Mouse (Mus musculus) lung, embryonic 16.5 days (tissue): ENCODE measurements at regions not wholly inside any gene's neighbourhood (a gene's known extent, or its start where the extent isn't known, plus 50 kb on each side); places are given as distances from the start of the nearest gene placed in this dataset.

Source experiments
- ATAC-seq: fragments of 200-750 bp; cut with Nextera tagmentation; 2 replicates; pipeline ENCODE4 v1.8.0; 2017; ENCODE audit warnings: low read depth, mild to moderate bottlenecking, moderate library complexity
- H3K27ac ChIP-seq: fragments of 300-500 bp; sonication (generic); 2 replicates; pipeline ENCODE4 v1.5.1; 2014; ENCODE audit warnings: mild to moderate bottlenecking, control low read depth, low read length
- H3K27me3 ChIP-seq: fragments of 300-500 bp; sonication (generic); 2 replicates; pipeline ENCODE4 v1.6.1; 2014; ENCODE audit warnings: low read depth, low read length, mixed read lengths; ENCODE audit not compliant: control insufficient read depth, insufficient read depth
- H3K36me3 ChIP-seq: fragments of 300-500 bp; sonication (generic); 2 replicates; pipeline ENCODE4 v1.6.1; 2014; ENCODE audit warnings: low read length; ENCODE audit not compliant: control insufficient read depth, insufficient read depth
- H3K4me1 ChIP-seq: fragments of 300-500 bp; sonication (generic); replicated peaks from 2 replicates; pipeline ENCODE4 v1.6.1; 2014; ENCODE audit warnings: low read length, mixed read lengths; ENCODE audit not compliant: control insufficient read depth, insufficient read depth
- H3K4me2 ChIP-seq: fragments of 300-500 bp; sonication (generic); 2 replicates; pipeline ENCODE4 v1.6.1; 2014; ENCODE audit warnings: low read depth, low read length, control low read depth
- H3K4me3 ChIP-seq: fragments of 300-500 bp; sonication (generic); 2 replicates; pipeline ENCODE4 v1.5.1; 2014; ENCODE audit warnings: mild to moderate bottlenecking, low read length, control low read depth
- H3K9ac ChIP-seq: fragments of 300-500 bp; sonication (generic); 2 replicates; pipeline ENCODE4 v1.6.1; 2014; ENCODE audit warnings: low read length, control low read depth
- H3K9me3 ChIP-seq: fragments of 300-500 bp; sonication (generic); 2 replicates; pipeline ENCODE4 v1.6.1; 2016; ENCODE audit warnings: low read length; ENCODE audit not compliant: control insufficient read depth
- WGBS: fragments of 180-500 bp; shearing (Covaris S2); extraction: QIAGEN DNeasy Blood & Tissue Kit; methylation state at CpG from one replicate; pipeline ENCODE4 v1.1.7; 2014; 5-methylcytosine and 5-hydroxymethylcytosine counted together

DNA sequence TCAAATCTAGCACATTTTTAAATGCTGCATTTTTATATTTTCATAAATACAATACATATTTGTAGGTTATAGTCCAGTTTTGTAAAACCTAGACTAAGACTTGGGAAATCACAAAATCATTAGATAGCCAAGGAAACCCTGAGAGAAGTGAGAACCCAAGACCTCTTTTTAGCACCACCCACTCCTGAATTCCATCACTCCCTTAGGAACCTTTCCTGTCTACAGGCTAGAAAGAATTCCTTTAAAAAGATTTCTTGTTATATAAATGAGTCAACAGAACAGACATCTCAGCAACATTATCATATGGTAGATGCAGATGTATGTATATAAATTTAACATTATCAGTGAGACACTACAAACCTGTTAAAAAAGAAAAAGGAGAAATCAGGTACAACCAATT is 86.6 kb upstream of the Ccdc85a start:
- Histone ChIP-seq H3K27me3 (no peaks in the 10 kb centered on the region), H3K4me2 (no peak overlapping the region), H3K27ac (no peak overlapping the region), H3K9me3 (no peaks in the 10 kb centered on the region), H3K4me3 (no peak overlapping the region), H3K9ac (no peak overlapping the region), H3K4me1 (no peaks in the 10 kb centered on the region), H3K36me3 (no peaks in the 10 kb centered on the region)
- no peak for ATAC-seq

DNA sequence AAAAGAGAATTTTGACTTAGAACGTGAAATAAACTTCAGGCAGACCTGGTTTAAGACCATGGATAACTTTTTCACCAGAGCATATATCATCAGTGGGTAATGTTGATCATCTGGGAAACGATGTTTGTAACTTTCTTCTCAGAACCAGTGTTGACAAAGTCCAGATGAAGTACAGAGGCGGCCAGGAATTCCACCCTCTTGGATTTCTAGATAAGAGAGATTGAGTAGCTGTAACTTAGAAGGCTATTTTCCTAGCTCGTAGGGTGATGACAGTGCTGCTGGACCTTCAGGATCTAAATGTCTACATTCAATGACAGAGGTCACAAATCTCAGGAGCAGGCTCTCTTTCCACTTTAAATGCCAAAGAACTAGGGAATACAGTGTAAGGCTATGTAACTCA is 85.2 kb upstream of the Ccdc85a start:
- whole genome bisulfite sequencing: 28% methylated on average over 4 of the region's 4 CpGs
- Histone ChIP-seq H3K9ac (no peak overlapping the region), H3K9me3 (no peaks in the 10 kb centered on the region), H3K36me3 (no peaks in the 10 kb centered on the region), H3K4me1 (no peaks in the 10 kb centered on the region), H3K4me3 (no peak overlapping the region), H3K27me3 (no peaks in the 10 kb centered on the region), H3K27ac (no peak overlapping the region), H3K4me2 (no peak overlapping the region)
- ATAC-seq: no peak

DNA sequence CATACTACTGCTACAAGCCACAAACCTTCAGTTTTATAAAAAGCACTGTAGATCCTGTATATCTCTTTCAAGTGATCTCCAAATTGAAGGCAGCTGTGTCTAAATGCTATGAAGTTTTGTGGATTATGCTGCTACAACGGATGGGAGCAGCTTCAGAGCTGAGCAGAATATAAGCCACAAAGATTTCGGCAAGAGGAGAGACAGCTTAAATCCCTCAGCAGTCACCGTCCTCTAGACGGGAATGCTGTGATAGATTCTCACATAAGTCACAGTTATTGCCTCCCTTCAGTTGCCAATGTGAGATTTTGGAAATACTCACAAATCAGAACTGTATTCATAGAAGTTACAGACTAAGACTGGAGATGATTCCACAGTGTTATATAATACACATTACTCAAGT is 76.3 kb upstream of the Ccdc85a start:
- Histone ChIP-seq H3K4me3 (no peak overlapping the region), H3K4me2 (no peak overlapping the region), H3K27me3 (no peaks in the 10 kb centered on the region), H3K36me3 (no peaks in the 10 kb centered on the region), H3K9ac (no peak overlapping the region), H3K9me3 (no peaks in the 10 kb centered on the region), H3K27ac (no peak overlapping the region), H3K4me1 (no peaks in the 10 kb centered on the region)
- no peak for ATAC-seq
- 50% methylated on average over 4 of the region's 4 CpGs for WGBS

DNA sequence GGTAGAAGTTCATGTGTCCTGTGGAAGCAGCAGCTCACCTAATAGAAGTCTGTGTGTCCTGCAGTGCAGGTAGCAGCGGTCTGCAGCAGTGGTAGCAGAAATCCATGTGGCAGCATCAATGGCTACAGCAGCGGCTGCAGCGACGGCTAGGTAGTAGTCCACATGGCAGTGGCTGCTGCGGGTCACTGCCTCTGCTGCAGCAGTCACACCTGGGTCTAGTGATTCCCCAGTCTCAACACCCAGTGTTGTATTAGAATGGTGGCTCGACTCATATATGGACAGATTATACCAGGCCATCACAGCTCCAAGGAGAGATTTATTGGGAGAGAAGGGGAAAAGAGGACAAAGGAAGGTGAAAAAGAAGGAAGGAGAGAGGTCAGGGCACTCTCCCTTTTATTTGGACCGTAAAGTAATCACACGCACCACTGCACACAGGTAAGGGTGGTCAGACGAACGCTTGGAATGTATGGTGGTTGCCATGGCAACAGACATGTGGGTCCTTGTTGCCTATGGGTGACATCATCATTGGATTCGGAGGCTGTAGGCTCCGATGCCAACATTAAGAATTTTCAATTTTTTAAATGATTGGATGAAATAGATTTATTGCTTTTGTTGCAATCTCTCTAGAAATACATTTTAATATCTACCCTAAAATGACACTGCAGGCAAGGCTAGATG is 71.2 kb upstream of the Ccdc85a start:
- no peaks in the 10 kb centered on the region for H3K36me3 ChIP-seq
- no peaks in the 10 kb centered on the region for H3K4me1 ChIP-seq
- no peak overlapping the region for H3K4me3 ChIP-seq
- no peaks in the 10 kb centered on the region for H3K27me3 ChIP-seq
- H3K4me2 ChIP-seq: no peak overlapping the region
- no peak overlapping the region for H3K27ac ChIP-seq
- no peak for ATAC-seq
- no peaks in the 10 kb centered on the region for H3K9me3 ChIP-seq
- WGBS: 72% methylated on average over 12 of the region's 12 CpGs
- H3K9ac ChIP-seq: no peak overlapping the region

DNA sequence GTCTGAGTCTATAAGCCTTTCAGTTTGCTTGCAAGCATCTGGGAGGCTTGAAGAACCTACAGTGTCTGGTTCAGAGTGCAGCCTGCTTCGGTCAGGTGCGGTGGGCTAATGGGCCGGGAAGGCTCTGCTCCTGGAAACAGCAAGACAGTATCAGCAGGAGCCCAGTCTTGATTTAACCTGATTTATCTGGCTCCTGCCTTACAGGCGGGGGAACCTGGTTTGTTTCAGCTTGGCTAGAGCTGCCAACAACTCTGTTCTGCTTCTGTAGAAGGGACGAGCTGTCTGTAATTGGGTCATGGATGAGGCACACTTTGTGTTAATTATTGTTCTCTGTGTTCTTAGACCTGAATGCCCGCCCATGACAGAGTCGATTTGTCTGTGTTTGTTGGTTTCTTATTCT is 65.3 kb upstream of the Ccdc85a start:
- Histone ChIP-seq H3K4me3 (no peak overlapping the region), H3K27me3 (no peaks in the 10 kb centered on the region), H3K9ac (no peak overlapping the region), H3K36me3 (no peaks in the 10 kb centered on the region), H3K27ac (no peak overlapping the region), H3K4me1 (no peaks in the 10 kb centered on the region), H3K4me2 (no peak overlapping the region), H3K9me3 (no peaks in the 10 kb centered on the region)
- WGBS: 76% methylated on average over 7 of the region's 7 CpGs
- ATAC-seq: no peak

DNA sequence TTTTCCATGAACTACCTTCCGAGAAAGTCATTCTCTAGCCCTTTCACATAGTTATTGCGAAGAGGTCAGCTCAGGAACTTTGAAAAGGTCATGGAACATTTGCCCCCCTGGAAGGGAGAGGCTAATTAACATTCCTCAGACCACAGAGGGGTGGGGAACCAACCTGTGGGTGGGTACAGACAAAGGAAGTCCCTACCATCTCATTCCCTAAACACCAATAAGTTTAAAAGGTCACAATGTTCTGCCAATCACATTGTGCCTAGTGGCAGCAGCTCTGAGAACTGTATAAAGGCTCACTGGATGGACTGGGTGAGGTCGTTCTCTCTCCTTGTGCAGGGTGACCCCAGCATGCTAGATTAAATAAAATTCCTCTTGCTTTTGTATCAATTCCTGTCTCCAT is 64.8 kb upstream of the Ccdc85a start:
- 46% methylated on average over 3 of the region's 3 CpGs for WGBS
- H3K27me3 ChIP-seq: no peaks in the 10 kb centered on the region

DNA sequence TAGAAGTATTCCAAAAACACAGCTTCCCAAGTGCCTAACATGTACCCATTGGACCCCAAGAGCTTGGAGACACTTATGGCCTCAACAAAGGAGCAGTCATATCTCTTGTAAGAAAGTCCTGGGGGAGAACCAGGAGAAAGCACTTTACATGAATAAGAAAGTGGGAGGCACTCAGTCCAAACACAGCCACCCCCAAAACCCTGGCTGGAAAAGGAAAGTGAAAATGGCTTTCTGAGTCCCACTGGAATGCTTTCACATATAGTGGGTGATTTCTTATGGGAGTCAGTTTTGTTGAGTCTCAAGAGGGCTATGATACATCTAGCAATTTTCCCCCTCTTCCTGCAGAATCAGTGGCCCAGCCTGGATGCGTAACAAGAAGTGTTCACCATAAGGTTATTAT is 55.0 kb upstream of the Ccdc85a start:
- H3K36me3 ChIP-seq: no peaks in the 10 kb centered on the region
- H3K27me3 ChIP-seq: no peaks in the 10 kb centered on the region
- no peak overlapping the region for H3K27ac ChIP-seq
- H3K4me1 ChIP-seq: no peaks in the 10 kb centered on the region
- ATAC-seq: no peak
- 63% methylated on average over 1 of the region's 1 CpGs for WGBS
- H3K4me2 ChIP-seq: no peak overlapping the region
- H3K9me3 ChIP-seq: no peaks in the 10 kb centered on the region
- H3K9ac ChIP-seq: no peak overlapping the region
- H3K4me3 ChIP-seq: no peak overlapping the region

More for the DNA sequence above, 64.8 kb upstream of the Ccdc85a start:
- Histone ChIP-seq H3K4me3 (no peak overlapping the region), H3K36me3 (no peaks in the 10 kb centered on the region), H3K4me1 (no peaks in the 10 kb centered on the region), H3K9me3 (no peaks in the 10 kb centered on the region), H3K4me2 (no peak overlapping the region), H3K9ac (no peak overlapping the region), H3K27ac (no peak overlapping the region)
- no peak for ATAC-seq

DNA sequence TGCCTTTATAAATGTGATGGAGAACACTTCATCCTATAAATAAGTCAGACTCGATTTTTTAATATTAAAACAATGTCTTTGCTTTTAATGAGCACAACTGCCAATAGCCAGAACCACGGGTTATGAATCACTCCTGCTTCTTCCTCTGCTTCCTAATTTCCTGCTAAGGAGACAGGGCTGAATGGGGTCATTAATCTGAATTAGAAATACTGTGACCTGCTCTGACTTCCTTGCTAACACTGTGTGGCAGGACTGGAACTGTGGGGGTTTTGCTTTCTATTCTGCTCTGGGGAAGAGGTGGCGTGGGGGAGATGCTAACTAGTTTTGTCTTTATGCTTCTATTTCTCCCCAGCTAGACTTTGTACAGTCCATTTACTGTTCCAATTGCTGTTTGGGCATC is 52.6 kb upstream of the Ccdc85a start:
- WGBS: 59% methylated on average over 3 of the region's 3 CpGs
- H3K27me3 ChIP-seq: no peaks in the 10 kb centered on the region
- no peak overlapping the region for H3K4me2 ChIP-seq
- no peak overlapping the region for H3K4me3 ChIP-seq
- ATAC-seq: no peak
- H3K27ac ChIP-seq: no peak overlapping the region
- H3K9me3 ChIP-seq: no peaks in the 10 kb centered on the region
- no peaks in the 10 kb centered on the region for H3K4me1 ChIP-seq
- H3K9ac ChIP-seq: no peak overlapping the region
- no peaks in the 10 kb centered on the region for H3K36me3 ChIP-seq
